In genomic region chr5:66546969-66547511, GRCm38 (mm10) we compare ENCODE assay signal across 8 mouse cellular contexts.
DNase-seq lines count a peak whose midpoint lies in the region; ATAC-seq and TF ChIP-seq lines count a peak whose summit lies in the region.

No protein-coding gene starts in this region.

- H3K79me2 ChIP-seq in C2C12 (ENCODE audit: control insufficient read depth, insufficient read depth): peaks cover 82% of the 10 kb centered on the region

- no peak overlapping the region for H3K4me2 ChIP-seq in kidney, postnatal 0 days (ENCODE audit: low read length)

- H3K27me3 ChIP-seq in C2C12 (ENCODE audit: control insufficient read depth, insufficient read depth, insufficient read length): no peaks in the 10 kb centered on the region
- no peaks in the 10 kb centered on the region for H3K27me3 ChIP-seq in heart, embryonic 10.5 days (ENCODE audit: insufficient read depth, poor library complexity, severe bottlenecking)
- H3K27me3 ChIP-seq in kidney, postnatal 0 days (ENCODE audit: insufficient read depth, low read length): no peaks in the 10 kb centered on the region

- peak; percentile 87 for DNase-seq in adipocyte (ENCODE audit: low spot score)
- no peak for DNase-seq in heart, embryonic 10.5 days (ENCODE audit: low spot score)
- peak; percentile 85 for DNase-seq in kidney, postnatal 0 days (ENCODE audit: low spot score)
- DNase-seq in thymus, postnatal 36 days: no peak
- no peak for DNase-seq in layer of hippocampus, adult 8-10 months (ENCODE audit: low spot score in 2 of 2)
- DNase-seq in embryo, embryonic 9.5 days (ENCODE audit: extremely low spot score): no peak

- TF ChIP-seq CTCF in C2C12 (IDR thresholded peaks at IDR 0.05; ENCODE audit: control insufficient read depth, insufficient read depth, insufficient read length): no peak
- TF ChIP-seq CTCF in kidney, postnatal 0 days (IDR thresholded peaks at IDR 0.05; ENCODE audit: low read depth): no peak

- ATAC-seq in kidney, postnatal 0 days (replicated peaks; ENCODE audit: low FRiP score, low read depth): no peak
- no peak for ATAC-seq in CD4-positive, CD25-positive, alpha-beta regulatory T cell, adult 4 months

- H3K36me3 ChIP-seq in C2C12 (ENCODE audit: control insufficient read depth, insufficient read depth): no peaks in the 10 kb centered on the region
- H3K36me3 ChIP-seq in heart, embryonic 10.5 days: peaks cover 8% of the 10 kb centered on the region; the same call in 1 of the 2 replicates
- H3K36me3 ChIP-seq in kidney, postnatal 0 days (ENCODE audit: insufficient read depth, low read length): no peaks in the 10 kb centered on the region

- peak overlapping the region; percentile 13; the same call in 1 of the 2 replicates for H3K27ac ChIP-seq in heart, embryonic 10.5 days
- H3K27ac ChIP-seq in kidney, postnatal 0 days: peak overlapping the region; percentile 51; the same call in 1 of the 2 replicates

- no peak overlapping the region for H3K9ac ChIP-seq in kidney, postnatal 0 days (ENCODE audit: low read depth, low read length)

- peaks cover 45% of the 10 kb centered on the region for H3K79me3 ChIP-seq in C2C12 (ENCODE audit: low read depth)

- no peaks in the 10 kb centered on the region for H3K9me3 ChIP-seq in heart, embryonic 10.5 days
- no peaks in the 10 kb centered on the region for H3K9me3 ChIP-seq in kidney, postnatal 0 days (replicated peaks; ENCODE audit: low read length)

- WGBS in heart, embryonic 10.5 days: 56% methylated on average over 12 of the region's 12 CpGs
- 49% methylated on average over 12 of the region's 12 CpGs for WGBS in kidney, postnatal 0 days

- peaks cover 20% of the 10 kb centered on the region for H3K4me1 ChIP-seq in heart, embryonic 10.5 days
- H3K4me1 ChIP-seq in kidney, postnatal 0 days (replicated peaks; ENCODE audit: insufficient read depth, low read length): peaks cover 21% of the 10 kb centered on the region

- no peak overlapping the region for H3K4me3 ChIP-seq in C2C12 (ENCODE audit: insufficient read depth, poor library complexity, severe bottlenecking)
- H3K4me3 ChIP-seq in heart, embryonic 10.5 days: no peak overlapping the region
- no peak overlapping the region for H3K4me3 ChIP-seq in kidney, postnatal 0 days (replicated peaks; ENCODE audit: low read depth, low read length)

- H3ac ChIP-seq in C2C12 (ENCODE audit: control insufficient read depth, insufficient read length, low read depth): no peak overlapping the region

TF ChIP-seq in C2C12, 6 proteins besides CTCF, POLR2A, EP300 and RAD21:
- TF ChIP-seq FOSL1 (IDR thresholded peaks at IDR 0.05; ENCODE audit: insufficient read depth, low read length, poor library complexity, severe bottlenecking) (no peak), MAX (IDR thresholded peaks at IDR 0.05) (peak; percentile 27), MYOD1 (IDR thresholded peaks at IDR 0.05; ENCODE audit: control insufficient read depth, insufficient read length, low read depth) (peak; percentile 58), MYOG (IDR thresholded peaks at IDR 0.05; ENCODE audit: control insufficient read depth, extremely low read depth, insufficient read length) (no peak), CEBPB (IDR thresholded peaks at IDR 0.05; ENCODE audit: low read depth) (no peak), USF1 (IDR thresholded peaks at IDR 0.05; ENCODE audit: low read depth) (peak; percentile 76)

Comparison
In these comparisons a context has a peak if more than half of its experiments do, and no peak if none do; other contexts are left out.
1. DNase-seq: peak in adipocyte (single experiment) and kidney, postnatal 0 days (single experiment); none in heart, embryonic 10.5 days (single experiment), thymus, postnatal 36 days (0 of 2), layer of hippocampus, adult 8-10 months (0 of 2) and embryo, embryonic 9.5 days (single experiment).